Mouse (Mus musculus) midbrain, embryonic 11.5 days (tissue): ENCODE measurements around the gene Shh. TPM values are rescaled to one million over a fixed set of nuclear protein-coding genes. Genes with fewer than 3 reads are reported as not detected.

Experiments
- ATAC-seq: fragments of 200-750 bp; cut with Nextera tagmentation; 2 replicates; pipeline ENCODE4 v1.8.0; 2017; ENCODE audit warnings: moderate TSS enrichment, moderate library complexity; ENCODE audit not compliant: low FRiP score
- DNase-seq: peaks from one replicate; pipeline ENCODE4 v3.0.0; 2015; ENCODE audit warnings: low spot score; ENCODE audit errors: missing footprints
- H3K27ac ChIP-seq: fragments of 300-500 bp; sonication (generic); 2 replicates; pipeline ENCODE4 v1.5.1; 2014; ENCODE audit warnings: low read depth, low read length
- H3K27me3 ChIP-seq: fragments of 300-500 bp; sonication (generic); 2 replicates; pipeline ENCODE4 v1.6.1; 2014; ENCODE audit warnings: mild to moderate bottlenecking, low read length, moderate library complexity, mixed read lengths; ENCODE audit not compliant: control insufficient read depth, insufficient read depth
- H3K36me3 ChIP-seq: fragments of 300-500 bp; sonication (generic); 2 replicates; pipeline ENCODE4 v1.6.1; 2014; ENCODE audit warnings: mild to moderate bottlenecking, low read length, moderate library complexity, mixed read lengths; ENCODE audit not compliant: control insufficient read depth, insufficient read depth
- H3K4me1 ChIP-seq: fragments of 300-500 bp; sonication (generic); 2 replicates; pipeline ENCODE4 v1.6.1; 2014; ENCODE audit warnings: low read length; ENCODE audit not compliant: control insufficient read depth, insufficient read depth
- H3K4me2 ChIP-seq: fragments of 300-500 bp; sonication (generic); 2 replicates; pipeline ENCODE4 v1.6.1; 2014; ENCODE audit warnings: mild to moderate bottlenecking, moderate library complexity
- H3K4me3 ChIP-seq: fragments of 300-500 bp; sonication (generic); 2 replicates; pipeline ENCODE4 v1.5.1; 2014; ENCODE audit warnings: low read depth, low read length
- H3K9ac ChIP-seq: fragments of 300-500 bp; sonication (generic); 2 replicates; pipeline ENCODE4 v1.6.1; 2014; ENCODE audit warnings: low read length
- H3K9me3 ChIP-seq: fragments of 300-500 bp; sonication (generic); 2 replicates; pipeline ENCODE4 v1.6.1; 2016; ENCODE audit warnings: low read length; ENCODE audit not compliant: control insufficient read depth
- WGBS: fragments of 180-500 bp; shearing (Covaris S2); extraction: QIAGEN DNeasy Blood & Tissue Kit; methylation state at CpG from one replicate; pipeline ENCODE4 v1.1.7; 2014; 5-methylcytosine and 5-hydroxymethylcytosine counted together
- polyA plus RNA-seq: library from polyadenylated mRNA; unstranded; fragments of >200 nt; fragmentation: Nextera tagmentation; extraction: Ambion mirVana; gene quantifications from 2 replicates; pipeline ENCODE4 v1.2.1, GENCODE M21; 2014

The Shh gene
- polyA plus RNA-seq, 1 experiment from 2014 or later, result 6.8 TPM

GRCm38 (mm10) chr5:28414076-28414475, 53.0 kb downstream of the Shh start:
- 97% methylated on average over 3 of the region's 3 CpGs for WGBS
- no peaks in the 10 kb centered on the region for H3K9me3 ChIP-seq
- H3K4me1 ChIP-seq, result no peaks in the 10 kb centered on the region
- H3K4me2 ChIP-seq, result no peak overlapping the region
- ATAC-seq (no peak), DNase-seq (no peak)
- H3K27me3 ChIP-seq, result no peaks in the 10 kb centered on the region
- H3K4me3 ChIP-seq, result no peak overlapping the region
- H3K27ac ChIP-seq, result no peak overlapping the region
- peaks cover 24% of the 10 kb centered on the region for H3K36me3 ChIP-seq
- H3K9ac ChIP-seq, result no peak overlapping the region

DNA sequence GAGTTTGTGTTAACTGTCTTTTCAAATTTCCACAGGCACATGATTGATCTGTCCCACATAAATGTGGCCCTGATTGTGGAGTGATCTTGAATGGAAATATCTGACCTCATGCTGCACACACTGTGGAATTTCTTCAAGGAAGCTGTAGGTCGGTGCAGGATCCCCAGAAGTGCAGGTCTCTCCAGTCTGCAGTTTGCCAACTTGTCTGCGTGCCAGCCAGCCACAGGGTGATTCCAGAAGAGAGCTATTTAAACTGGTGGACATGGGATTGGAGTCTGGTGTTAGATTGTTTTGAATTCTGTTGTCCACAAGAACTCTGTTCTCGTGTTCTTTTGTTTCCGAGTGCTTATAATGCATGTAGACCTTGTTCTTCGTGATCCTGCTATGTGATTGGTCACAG, 53.5 kb downstream of the Shh start:
- Histone ChIP-seq H3K9me3 (no peaks in the 10 kb centered on the region), H3K9ac (no peak overlapping the region), H3K4me3 (no peak overlapping the region), H3K36me3 (peaks cover 28% of the 10 kb centered on the region), H3K27me3 (no peaks in the 10 kb centered on the region), H3K4me1 (no peaks in the 10 kb centered on the region), H3K27ac (no peak overlapping the region), H3K4me2 (no peak overlapping the region)
- ATAC-seq (no peak), DNase-seq (no peak)
- WGBS, result 96% methylated on average over 5 of the region's 5 CpGs

DNA sequence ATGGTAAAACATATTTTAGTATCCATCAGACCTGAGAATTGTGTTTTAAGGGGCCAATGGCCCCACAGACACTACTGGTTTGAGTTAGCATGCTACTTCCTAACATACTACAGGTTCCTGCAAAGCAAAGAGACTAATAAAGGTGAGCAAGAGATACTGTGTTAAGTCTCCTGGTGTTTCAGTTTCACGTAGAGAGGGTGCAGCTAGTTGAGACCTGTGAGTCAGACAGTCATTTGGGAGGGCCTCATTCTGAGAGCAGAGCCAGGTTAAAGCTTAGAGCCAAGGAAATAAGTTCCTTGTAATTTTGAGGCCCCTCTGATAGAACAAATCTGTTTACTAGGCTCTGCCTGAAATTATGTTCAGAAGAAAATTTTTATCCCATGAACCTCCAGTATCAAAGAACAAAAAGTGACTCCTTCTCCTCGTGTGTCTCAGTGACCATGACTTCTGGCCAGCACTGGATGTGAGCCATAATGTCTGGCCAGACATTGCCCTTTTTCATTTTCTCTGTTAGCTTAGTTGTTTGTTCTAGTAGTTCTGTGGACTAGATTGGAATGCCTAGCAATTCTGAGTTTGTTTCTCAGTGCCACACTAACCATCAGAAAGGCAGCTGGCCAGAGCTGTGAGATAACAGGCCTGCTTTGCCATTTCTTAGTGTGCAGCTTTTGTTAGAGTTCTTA, 54.9 kb downstream of the Shh start:
- 86% methylated on average over 2 of the region's 2 CpGs for WGBS

More for the DNA sequence above, 54.9 kb downstream of the Shh start:
- H3K4me2 ChIP-seq, result no peak overlapping the region
- ATAC-seq (no peak), DNase-seq (no peak)
- H3K9me3 ChIP-seq, result no peaks in the 10 kb centered on the region
- H3K36me3 ChIP-seq, result peaks cover 31% of the 10 kb centered on the region
- no peak overlapping the region for H3K27ac ChIP-seq
- no peak overlapping the region for H3K9ac ChIP-seq
- H3K4me1 ChIP-seq, result no peaks in the 10 kb centered on the region
- H3K27me3 ChIP-seq, result no peaks in the 10 kb centered on the region
- H3K4me3 ChIP-seq, result no peak overlapping the region

Other genes with a start within 250 kb of the Shh start
- 130 and 131 TPM in 2 replicates for gene Cnpy1, start 221.4 kb downstream of the Shh start, polyA plus RNA-seq
- gene Rbm33, start 150.1 kb downstream of the Shh start, polyA plus RNA-seq, result 21.3 and 22.8 TPM in 2 replicates